Mouse (Mus musculus): Measurements from ENCODE around the gene Slc34a3. TPM values are rescaled to one million over a fixed set of nuclear protein-coding genes. Genes with fewer than 3 reads are reported as not detected.

The Slc34a3 gene
- polyA plus RNA-seq, 1 experiment from 2014 or later = not detected

- Histone ChIP-seq H3K4me3 (peak overlapping the region; percentile 82), H3K4me2 (replicated peaks) (peak overlapping the region; percentile 77), H3K27ac (0 out of 2 replicates have a peak overlapping the region, but pooled peaks have one; percentile 37), H3K4me1 (peaks cover 63% of the 10 kb centered on the region), H3K9ac (peak overlapping the region; percentile 92; the same call in 1 of the 2 replicates), H3K9me3 (no peaks in the 10 kb centered on the region), H3K27me3 (replicated peaks) (0 out of 2 replicates have a peak, but pooled peaks cover 3% of the 10 kb centered on the region), H3K36me3 (peaks cover 8% of the 10 kb centered on the region; the same call in 1 of the 2 replicates)
- 5% methylated on average over 6 of the region's 6 CpGs for WGBS
- no peak for ATAC-seq (ENCODE audit: low FRiP score, low read depth)
Observed at GRCm38 (mm10) chr2:25182664-25183063, 51.5 kb downstream of the Slc34a3 start.

- peak overlapping the region; percentile 92 for H3K9ac ChIP-seq
- H3K4me2 ChIP-seq (replicated peaks) = peak overlapping the region; percentile 77
- no peak for ATAC-seq (ENCODE audit: low FRiP score, low read depth)
- peaks cover 8% of the 10 kb centered on the region; the same call in 1 of the 2 replicates for H3K36me3 ChIP-seq
- H3K9me3 ChIP-seq = no peaks in the 10 kb centered on the region
- H3K27ac ChIP-seq = peak overlapping the region; percentile 86; the same call in 1 of the 2 replicates
- H3K4me1 ChIP-seq = peaks cover 70% of the 10 kb centered on the region
- H3K4me3 ChIP-seq = peak overlapping the region; percentile 82
- 0 out of 2 replicates have a peak, but pooled peaks cover 3% of the 10 kb centered on the region for H3K27me3 ChIP-seq (replicated peaks)
- under 1% methylated on average over 17 of the region's 17 CpGs for WGBS
Observed at GRCm38 (mm10) chr2:25181891-25182397, 52.2 kb downstream of the Slc34a3 start.

- peak; percentile 31 for ATAC-seq (ENCODE audit: low FRiP score, low read depth)
- under 1% methylated on average over 99 of the region's 100 CpGs for WGBS
- Histone ChIP-seq H3K9ac (peak overlapping the region; percentile 92), H3K9me3 (no peaks in the 10 kb centered on the region), H3K27me3 (replicated peaks) (0 out of 2 replicates have a peak, but pooled peaks cover 3% of the 10 kb centered on the region), H3K36me3 (peaks cover 8% of the 10 kb centered on the region; the same call in 1 of the 2 replicates), H3K27ac (peak overlapping the region; percentile 86), H3K4me1 (peaks cover 78% of the 10 kb centered on the region), H3K4me3 (peak overlapping the region; percentile 82), H3K4me2 (replicated peaks) (peak overlapping the region; percentile 77)
Observed at GRCm38 (mm10) chr2:25180973-25181890, 52.9 kb downstream of the Slc34a3 start.

- Histone ChIP-seq H3K4me2 (replicated peaks) (peak within 1 kb of the TSS; percentile 77), H3K9me3 (no peaks in the 10 kb centered on the region), H3K27ac (peak within 1 kb of the TSS; percentile 86), H3K4me3 (peak within 1 kb of the TSS; percentile 82), H3K36me3 (peaks cover 8% of the 10 kb centered on the region; the same call in 1 of the 2 replicates), H3K9ac (peak within 1 kb of the TSS; percentile 92), H3K27me3 (replicated peaks) (0 out of 2 replicates have a peak, but pooled peaks cover 3% of the 10 kb centered on the region), H3K4me1 (peaks cover 78% of the 10 kb centered on the region)
- peak; percentile 86 for ATAC-seq (ENCODE audit: low FRiP score, low read depth)
- WGBS = under 1% methylated on average over 35 of the region's 35 CpGs
Observed at GRCm38 (mm10) chr2:25180478-25180903, 53.7 kb downstream of the Slc34a3 start, which contains the start of gene Nrarp. Gene Nrarp (plus strand): TSS chr2:25180758.

- ATAC-seq (ENCODE audit: low FRiP score, low read depth) = no peak
- peak overlapping the region; percentile 92; the same call in 1 of the 2 replicates for H3K9ac ChIP-seq
- 16% methylated on average over 15 of the region's 15 CpGs for WGBS
- peak overlapping the region; percentile 82 for H3K4me3 ChIP-seq
- 0 out of 2 replicates have a peak, but pooled peaks cover 3% of the 10 kb centered on the region for H3K27me3 ChIP-seq (replicated peaks)
- peaks cover 77% of the 10 kb centered on the region for H3K4me1 ChIP-seq
- H3K36me3 ChIP-seq = peaks cover 8% of the 10 kb centered on the region; the same call in 1 of the 2 replicates
- peak overlapping the region; percentile 55; the same call in 1 of the 2 replicates for H3K27ac ChIP-seq
- H3K4me2 ChIP-seq (replicated peaks) = peak overlapping the region; percentile 77
- H3K9me3 ChIP-seq = no peaks in the 10 kb centered on the region
Observed at GRCm38 (mm10) chr2:25179566-25180217, 54.5 kb downstream of the Slc34a3 start.

Other genes starting within 250 kb of the Slc34a3 start
- gene Nsmf, start 180.0 kb downstream of the Slc34a3 start, polyA plus RNA-seq (2016; fragmentation: Nextera tagmentation; extraction: Ambion mirVana) = 114 and 120 TPM in 2 replicates
- gene Entpd8, start 154.1 kb downstream of the Slc34a3 start, polyA plus RNA-seq (2016; fragmentation: Nextera tagmentation; extraction: Ambion mirVana) = not detected in 2 replicates
- gene Noxa1, start 139.2 kb downstream of the Slc34a3 start, polyA plus RNA-seq (2016; fragmentation: Nextera tagmentation; extraction: Ambion mirVana) = not detected in 2 replicates
- 96.8 and 97.4 TPM in 2 replicates for gene Nrarp, start 53.6 kb downstream of the Slc34a3 start, polyA plus RNA-seq (2016; fragmentation: Nextera tagmentation; extraction: Ambion mirVana)
- gene Tor4a, start 37.5 kb downstream of the Slc34a3 start, polyA plus RNA-seq (2016; fragmentation: Nextera tagmentation; extraction: Ambion mirVana) = 1.5 and 1.8 TPM in 2 replicates
- gene Nelfb, start 22.9 kb downstream of the Slc34a3 start, polyA plus RNA-seq (2016; fragmentation: Nextera tagmentation; extraction: Ambion mirVana) = 104 and 106 TPM in 2 replicates
- not detected in 2 replicates for gene Stpg3, start 19.7 kb downstream of the Slc34a3 start, polyA plus RNA-seq (2016; fragmentation: Nextera tagmentation; extraction: Ambion mirVana)
- gene Fam166a, start 15.6 kb downstream of the Slc34a3 start, polyA plus RNA-seq (2016; fragmentation: Nextera tagmentation; extraction: Ambion mirVana) = not detected in 2 replicates
- gene Tubb4b, start 9.7 kb downstream of the Slc34a3 start, polyA plus RNA-seq (2016; fragmentation: Nextera tagmentation; extraction: Ambion mirVana) = 424 and 437 TPM in 2 replicates
- not detected in 2 replicates for gene Rnf224, start 2.4 kb upstream of the Slc34a3 start, polyA plus RNA-seq (2016; fragmentation: Nextera tagmentation; extraction: Ambion mirVana)
- gene Rnf208, start 7.9 kb upstream of the Slc34a3 start, polyA plus RNA-seq (2016; fragmentation: Nextera tagmentation; extraction: Ambion mirVana) = 46.1 and 47.5 TPM in 2 replicates
- 0.30 TPM in 1 of 2 replicates, not detected in the other for gene Cysrt1, start 8.1 kb upstream of the Slc34a3 start, polyA plus RNA-seq (2016; fragmentation: Nextera tagmentation; extraction: Ambion mirVana)
- gene AL732309.1, start 12.5 kb upstream of the Slc34a3 start, polyA plus RNA-seq (2016; fragmentation: Nextera tagmentation; extraction: Ambion mirVana) = 5.2 and 6.4 TPM in 2 replicates
- gene Tmem203, start 21.1 kb upstream of the Slc34a3 start, polyA plus RNA-seq (2016; fragmentation: Nextera tagmentation; extraction: Ambion mirVana) = 20.3 and 22.4 TPM in 2 replicates
- 14.4 and 15.2 TPM in 2 replicates for gene Tprn, start 28.3 kb upstream of the Slc34a3 start, polyA plus RNA-seq (2016; fragmentation: Nextera tagmentation; extraction: Ambion mirVana)
- 201 and 204 TPM in 2 replicates for gene Ssna1, start 38.1 kb upstream of the Slc34a3 start, polyA plus RNA-seq (2016; fragmentation: Nextera tagmentation; extraction: Ambion mirVana)
- 142 and 144 TPM in 2 replicates for gene Anapc2, start 38.1 kb upstream of the Slc34a3 start, polyA plus RNA-seq (2016; fragmentation: Nextera tagmentation; extraction: Ambion mirVana)
- gene Tmem210, start 53.8 kb upstream of the Slc34a3 start, polyA plus RNA-seq (2016; fragmentation: Nextera tagmentation; extraction: Ambion mirVana) = not detected in 2 replicates
- gene Lrrc26, start 55.6 kb upstream of the Slc34a3 start, polyA plus RNA-seq (2016; fragmentation: Nextera tagmentation; extraction: Ambion mirVana) = not detected in 2 replicates
- gene Grin1, start 84.8 kb upstream of the Slc34a3 start, polyA plus RNA-seq (2016; fragmentation: Nextera tagmentation; extraction: Ambion mirVana) = 8.1 and 11.3 TPM in 2 replicates
- 70.3 and 71.7 TPM in 2 replicates for gene Man1b1, start 98.0 kb upstream of the Slc34a3 start, polyA plus RNA-seq (2016; fragmentation: Nextera tagmentation; extraction: Ambion mirVana)
- gene Dpp7, start 122.0 kb upstream of the Slc34a3 start, polyA plus RNA-seq (2016; fragmentation: Nextera tagmentation; extraction: Ambion mirVana) = 21.2 and 24.5 TPM in 2 replicates
- gene Uap1l1, start 131.3 kb upstream of the Slc34a3 start, polyA plus RNA-seq (2016; fragmentation: Nextera tagmentation; extraction: Ambion mirVana) = 5.6 and 7.2 TPM in 2 replicates
- 38.1 and 39.5 TPM in 2 replicates for gene Sapcd2, start 138.0 kb upstream of the Slc34a3 start, polyA plus RNA-seq (2016; fragmentation: Nextera tagmentation; extraction: Ambion mirVana)
- gene Entpd2, start 161.5 kb upstream of the Slc34a3 start, polyA plus RNA-seq (2016; fragmentation: Nextera tagmentation; extraction: Ambion mirVana) = 0.75 and 1.5 TPM in 2 replicates
- 241 and 266 TPM in 2 replicates for gene Npdc1, start 165.0 kb upstream of the Slc34a3 start, polyA plus RNA-seq (2016; fragmentation: Nextera tagmentation; extraction: Ambion mirVana)
- 0.09 and 0.29 TPM in 2 replicates for gene Fut7, start 188.9 kb upstream of the Slc34a3 start, polyA plus RNA-seq (2016; fragmentation: Nextera tagmentation; extraction: Ambion mirVana)
- 10.0 and 10.2 TPM in 2 replicates for gene Abca2, start 194.3 kb upstream of the Slc34a3 start, polyA plus RNA-seq (2016; fragmentation: Nextera tagmentation; extraction: Ambion mirVana)
- gene Clic3, start 222.5 kb upstream of the Slc34a3 start, polyA plus RNA-seq (2016; fragmentation: Nextera tagmentation; extraction: Ambion mirVana) = 1.7 and 2.3 TPM in 2 replicates
- gene Paxx, start 226.7 kb upstream of the Slc34a3 start, polyA plus RNA-seq (2016; fragmentation: Nextera tagmentation; extraction: Ambion mirVana) = 49.5 and 52.5 TPM in 2 replicates
- 1.1 and 1.4 TPM in 2 replicates for gene Ptgds, start 235.7 kb upstream of the Slc34a3 start, polyA plus RNA-seq (2016; fragmentation: Nextera tagmentation; extraction: Ambion mirVana)